Mouse (Mus musculus) 3T3-L1 (cell line): ENCODE measurements around the gene Ubr3.

Source experiments
- DNase-seq: peaks from one replicate; pipeline ENCODE4 v3.0.0-alpha.2; 2015; ENCODE audit warnings: low read depth, low spot score

Gene Ubr3

DNA sequence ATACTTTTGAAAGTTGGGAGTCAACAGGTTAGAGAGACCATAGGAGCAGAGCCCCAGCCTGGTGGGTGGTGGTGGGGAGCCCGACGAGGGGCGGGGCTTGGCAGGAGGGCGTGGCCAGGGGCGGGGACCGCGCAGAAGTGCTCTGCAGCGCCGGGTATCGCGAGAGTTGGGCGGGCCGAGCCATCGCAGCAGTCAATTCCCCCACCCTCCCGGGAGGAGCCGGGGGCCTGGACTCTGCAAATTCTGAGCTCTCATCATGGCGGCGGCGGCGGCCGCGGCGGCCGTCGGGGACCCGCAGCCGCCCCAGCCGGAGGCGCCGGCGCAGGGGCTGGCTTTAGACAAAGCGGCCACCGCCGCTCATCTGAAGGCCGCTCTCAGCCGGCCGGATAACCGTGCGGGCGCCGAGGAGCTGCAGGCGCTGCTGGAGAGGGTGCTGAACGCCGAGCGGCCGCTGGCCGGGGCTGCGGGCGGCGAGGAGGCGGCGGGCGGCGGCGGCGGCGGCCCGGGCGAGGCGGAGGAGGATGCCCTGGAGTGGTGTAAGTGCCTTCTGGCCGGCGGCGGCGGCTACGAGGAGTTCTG lies at the start of gene Ubr3:
TSS of gene Ubr3 (plus strand) at position 208 of the 579 bp plus-strand sequence.
- peak; percentile 97 for DNase-seq

DNA sequence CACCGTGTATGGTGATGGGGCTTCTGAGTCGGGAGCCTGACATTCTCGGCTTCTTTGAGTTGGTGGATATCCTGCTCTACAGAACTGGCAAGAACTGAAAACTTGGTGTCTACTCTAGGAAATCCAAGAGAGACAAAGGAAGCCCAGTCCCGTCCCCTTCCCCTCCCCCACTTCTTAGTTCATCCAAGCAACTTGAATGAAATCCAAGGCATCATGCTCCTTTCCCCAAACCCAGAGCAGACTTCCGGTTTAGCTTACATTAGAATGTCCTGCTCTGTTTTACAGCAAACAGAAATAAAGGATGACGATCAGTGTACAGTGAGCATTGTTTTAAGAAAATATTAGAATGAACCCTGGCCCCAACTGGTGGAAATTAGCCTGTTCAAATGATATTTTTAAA lies 47.8 kb upstream of the Ubr3 start:
- no peak for DNase-seq

DNA sequence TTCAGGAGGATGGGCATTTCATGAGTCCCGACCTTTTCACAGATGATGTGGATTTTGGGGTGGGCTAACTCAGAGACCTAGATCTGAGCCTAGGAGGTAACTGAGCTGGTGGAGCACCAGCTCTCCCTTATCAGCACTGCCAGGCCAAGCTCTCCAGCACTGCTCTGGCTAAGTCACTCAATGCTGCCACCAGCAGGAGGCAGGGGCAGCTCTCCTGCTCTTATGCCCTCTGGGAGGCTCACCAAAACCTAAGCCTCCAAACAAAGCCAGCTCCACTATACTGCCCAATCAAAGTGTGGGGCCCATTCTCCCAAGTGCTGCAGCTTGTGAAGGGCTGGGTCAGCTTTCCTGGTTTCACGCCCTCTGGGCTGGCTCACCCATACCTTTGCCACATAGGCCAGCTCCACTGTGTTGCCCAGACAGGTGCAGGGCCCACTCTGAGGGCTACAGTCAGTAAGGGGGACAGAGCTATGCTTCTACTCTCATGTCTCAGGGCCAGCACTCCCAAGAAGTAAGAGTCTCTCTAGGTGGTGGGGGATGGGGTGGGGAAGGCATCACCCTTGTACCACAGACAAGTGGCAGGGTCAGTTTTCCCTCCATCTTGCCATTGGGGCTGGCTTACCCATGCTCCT lies 45.5 kb upstream of the Ubr3 start:
- DNase-seq = no peak

DNA sequence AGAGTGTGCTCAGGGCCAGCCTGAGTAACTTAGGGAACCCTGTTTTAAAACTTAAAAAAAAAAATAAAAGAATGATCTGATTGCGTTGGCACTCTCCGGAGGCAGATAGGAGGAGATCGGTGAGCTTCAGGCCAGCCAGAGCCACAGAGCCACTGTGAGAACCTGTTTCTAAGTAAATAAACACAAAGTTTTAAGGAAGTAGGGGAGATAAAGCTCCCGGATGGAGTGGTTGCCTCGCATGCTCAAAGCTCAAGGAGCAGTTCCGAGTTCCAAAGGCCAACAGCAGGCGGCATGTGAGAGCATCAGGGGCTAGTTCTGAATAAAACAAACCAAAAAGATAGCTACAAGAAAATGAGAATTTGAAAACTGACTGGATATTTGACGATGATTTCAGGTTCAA lies 40.7 kb upstream of the Ubr3 start:
- no peak for DNase-seq

DNA sequence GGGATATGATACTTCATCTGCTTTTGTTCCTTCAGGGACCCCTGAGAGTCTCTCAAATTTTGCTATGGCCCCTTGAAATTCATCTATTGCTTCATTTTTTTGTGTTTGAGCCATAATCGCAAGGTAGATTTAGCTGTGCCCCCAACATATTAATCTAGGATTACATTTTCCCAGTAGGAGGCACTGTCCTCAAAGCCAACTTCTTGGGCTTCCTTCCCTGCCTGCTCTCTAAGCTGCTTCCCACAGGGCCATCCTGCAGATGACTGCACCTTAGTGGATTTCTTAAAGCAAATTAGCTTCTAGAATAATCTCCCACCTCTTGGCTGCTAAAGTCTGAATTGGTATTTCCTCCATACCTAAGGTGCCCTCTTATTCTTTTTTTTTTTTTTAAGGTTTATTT lies 39.2 kb upstream of the Ubr3 start:
- peak; percentile 56 for DNase-seq

DNA sequence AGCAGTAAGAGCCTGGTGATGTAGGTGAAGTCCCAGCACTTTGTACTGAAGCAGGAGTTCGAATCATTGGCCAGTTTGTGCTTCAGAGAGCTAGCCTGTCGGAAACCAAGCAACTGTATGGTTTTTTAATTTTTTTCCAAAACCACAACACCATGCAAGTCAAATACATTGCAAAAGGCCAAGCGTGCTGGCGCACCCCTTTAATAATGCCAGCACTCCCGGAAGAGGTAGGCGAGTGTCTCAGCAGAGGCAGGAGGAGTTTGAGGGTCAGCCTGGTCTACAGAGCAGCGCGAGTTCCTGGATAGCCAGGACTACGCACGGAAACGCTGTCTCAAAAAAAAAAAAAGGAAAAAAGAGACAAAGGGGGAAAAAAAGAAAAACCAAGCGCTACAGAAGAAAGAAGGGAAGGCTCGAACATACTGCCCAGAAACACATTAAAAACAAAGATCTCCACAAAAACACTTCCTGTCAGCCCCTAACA lies 36.0 kb upstream of the Ubr3 start:
- DNase-seq = peak; percentile 61

DNA sequence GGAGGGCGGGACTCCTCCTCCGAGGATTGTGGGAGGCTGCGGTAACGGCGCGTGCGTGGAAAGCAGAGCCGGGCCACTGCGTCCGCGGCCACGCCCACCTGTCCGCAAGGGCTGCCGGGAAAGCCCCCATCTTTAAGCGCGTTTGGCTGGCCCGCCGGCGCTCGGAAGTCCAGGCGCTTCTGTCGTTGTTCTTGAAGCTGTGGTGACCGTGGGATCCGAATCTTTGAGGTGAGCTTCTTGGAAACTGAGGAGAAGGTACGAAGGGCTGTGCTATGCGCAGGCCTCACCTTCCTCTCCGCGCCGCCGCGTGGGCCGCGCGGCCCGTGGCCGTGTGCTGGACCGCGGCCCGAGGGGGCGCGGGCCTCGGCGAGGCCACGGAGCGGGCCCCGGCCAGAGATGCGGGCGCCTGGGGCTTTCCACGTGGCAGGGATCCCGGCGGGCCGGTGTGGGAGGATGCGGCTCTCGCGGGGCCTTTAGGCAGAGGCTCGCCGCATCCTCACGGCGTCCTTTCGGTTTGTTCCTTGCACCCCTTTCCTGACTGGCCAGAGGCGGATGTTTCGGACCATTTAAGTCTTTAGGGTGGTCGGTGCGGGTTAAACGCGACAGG lies 35.5 kb upstream of the Ubr3 start, which contains the start of gene Ssb:
TSS of gene Ssb (plus strand) at position 78 of the 607 bp plus-strand sequence.
- peak; percentile 95 for DNase-seq

DNA sequence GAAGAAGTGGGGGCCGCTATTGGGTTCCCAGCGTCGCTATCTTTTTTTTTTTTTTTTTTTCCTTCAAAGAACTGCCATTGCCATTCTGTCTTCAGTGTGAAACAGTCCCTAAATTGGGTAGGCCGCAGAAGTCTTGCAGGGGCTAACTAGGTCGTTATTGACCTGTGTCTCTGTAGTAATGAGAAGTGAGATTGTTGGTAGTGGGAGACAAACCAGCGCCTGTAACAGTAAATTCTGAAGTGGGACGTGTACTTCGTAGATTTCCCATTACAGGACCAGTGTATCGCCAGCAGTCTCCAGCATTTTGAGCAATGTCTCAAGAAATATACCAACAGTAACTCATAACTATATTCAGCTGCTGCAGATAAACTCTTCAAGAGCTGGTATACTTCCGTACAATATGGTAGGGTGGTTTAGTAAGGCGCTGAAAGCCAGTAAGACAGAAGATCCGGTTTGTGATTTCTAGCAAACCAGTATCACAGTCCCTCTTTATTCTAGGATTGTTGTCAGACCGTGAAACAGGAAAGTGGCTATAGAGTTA lies 34.9 kb upstream of the Ubr3 start:
- peak; percentile 44 for DNase-seq

DNA sequence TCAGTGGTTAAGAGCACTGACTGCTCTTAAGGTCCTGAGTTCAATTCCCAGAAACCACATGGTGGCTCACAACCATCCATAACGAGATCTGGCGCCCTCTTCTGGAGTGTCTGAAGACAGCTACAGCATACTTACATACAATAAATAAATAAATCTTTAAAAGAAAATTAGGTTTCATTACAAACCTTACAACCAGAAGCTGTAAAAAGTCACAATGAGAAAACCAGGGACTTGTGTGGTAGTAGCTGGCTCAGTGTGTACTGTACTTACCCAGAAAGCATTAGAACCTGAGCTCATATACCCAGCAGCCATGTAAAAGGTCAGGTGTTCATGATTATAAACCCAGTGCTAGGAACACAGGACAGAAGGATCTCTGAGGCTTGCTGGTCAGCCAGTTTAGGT lies 13.1 kb upstream of the Ubr3 start:
- DNase-seq = no peak

DNA sequence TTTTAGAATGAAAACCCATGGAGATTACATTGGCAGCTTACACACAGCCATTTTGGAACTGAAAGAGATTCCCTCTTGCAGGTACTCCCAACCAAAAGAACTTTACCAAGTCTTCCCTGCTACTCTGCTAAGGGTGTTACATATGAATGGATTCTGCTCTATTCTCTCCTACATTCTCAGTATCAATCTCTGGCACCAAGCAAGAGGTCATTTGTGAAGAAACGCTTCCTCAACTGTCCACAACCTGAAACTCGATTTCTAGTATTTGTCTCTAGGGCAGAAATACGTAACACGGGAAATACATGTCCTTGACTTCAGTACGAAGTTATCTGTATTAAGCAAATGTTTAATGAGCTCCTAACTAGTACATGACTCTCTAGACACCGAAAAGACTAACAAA lies 12.5 kb upstream of the Ubr3 start:
- peak; percentile 25 for DNase-seq

DNA sequence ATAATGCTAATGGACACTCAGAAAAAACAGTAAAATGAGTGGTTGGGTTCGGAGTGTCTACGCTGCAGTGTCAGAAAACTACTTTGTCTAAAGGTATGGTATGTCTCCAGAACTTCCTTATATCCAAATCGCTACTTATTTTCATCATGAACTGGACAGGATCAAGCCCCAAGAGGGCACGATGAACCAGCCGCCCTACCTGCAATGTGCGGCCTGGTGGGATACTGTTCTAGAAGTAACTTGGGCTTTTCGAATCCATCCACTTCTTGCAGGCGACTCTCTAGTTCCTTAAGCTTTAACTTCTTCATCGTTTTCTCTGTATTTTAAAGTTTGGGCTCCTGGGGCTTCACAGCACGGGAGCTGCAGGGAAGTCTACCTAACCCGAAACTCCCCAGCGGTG lies 12.0 kb upstream of the Ubr3 start:
- DNase-seq = no peak

DNA sequence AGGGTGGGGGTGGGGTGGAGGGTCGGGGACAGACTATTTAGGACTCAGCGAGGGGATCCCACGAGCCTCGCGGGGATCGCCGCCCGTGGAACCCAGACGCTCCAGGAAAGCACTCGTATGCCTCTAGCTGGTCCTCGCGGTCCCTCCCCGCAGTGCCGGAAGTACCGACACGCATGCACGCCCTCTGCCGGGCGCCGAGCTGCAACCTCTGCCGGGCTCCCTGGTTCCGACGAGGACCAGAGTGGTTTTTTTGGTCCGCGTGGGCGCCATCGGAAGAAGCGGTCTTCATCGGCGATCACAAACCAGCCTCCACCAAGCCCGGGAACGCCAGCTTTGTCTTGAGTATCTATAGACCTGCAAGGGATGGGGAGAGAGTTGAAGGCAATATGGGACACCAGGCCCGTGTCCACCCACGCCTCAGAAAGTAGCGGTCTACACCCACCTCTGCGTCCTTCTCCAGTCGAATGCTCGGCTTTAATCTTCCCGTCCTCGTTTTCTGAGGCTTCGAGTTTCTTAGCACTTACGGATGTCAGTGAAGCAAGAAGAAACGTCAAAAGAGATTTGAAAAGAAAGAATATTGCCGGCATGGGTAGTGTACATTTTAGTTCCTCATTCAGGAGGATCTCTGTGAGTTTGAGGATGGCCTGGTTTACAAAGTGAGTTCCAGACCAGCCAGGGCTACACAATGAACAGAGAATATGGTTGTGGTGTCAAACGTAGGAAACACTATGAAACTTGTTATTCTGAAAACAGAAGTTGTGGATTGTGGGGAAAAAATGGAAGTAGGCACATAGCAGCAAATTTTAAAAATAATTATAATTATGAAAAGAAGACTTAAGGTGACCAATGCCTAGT lies 11.4 kb upstream of the Ubr3 start, which contains the start of gene Mettl5:
TSS of gene Mettl5 (minus strand) at position 165 of the 855 bp plus-strand sequence.
- peak; percentile 90 for DNase-seq

DNA sequence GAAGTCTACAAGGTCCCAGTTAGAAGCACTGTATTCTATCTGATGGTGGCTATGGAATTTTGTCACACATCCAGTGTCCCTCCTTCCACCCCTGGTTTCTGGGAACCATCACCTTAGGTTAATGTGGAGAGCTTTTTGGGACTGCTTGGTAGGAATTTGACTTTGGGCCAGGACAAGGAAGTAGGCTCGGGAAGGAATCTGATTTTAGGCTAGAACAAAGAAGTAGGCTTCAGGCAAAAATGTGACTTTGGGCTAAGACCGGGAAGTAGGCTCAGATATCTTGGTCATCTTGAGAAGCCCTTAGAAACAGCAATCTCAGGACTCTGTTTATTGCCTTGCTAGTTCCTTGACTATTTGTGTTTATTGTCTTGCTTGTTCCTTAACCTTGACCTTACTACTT lies 8.1 kb upstream of the Ubr3 start:
- DNase-seq = no peak

DNA sequence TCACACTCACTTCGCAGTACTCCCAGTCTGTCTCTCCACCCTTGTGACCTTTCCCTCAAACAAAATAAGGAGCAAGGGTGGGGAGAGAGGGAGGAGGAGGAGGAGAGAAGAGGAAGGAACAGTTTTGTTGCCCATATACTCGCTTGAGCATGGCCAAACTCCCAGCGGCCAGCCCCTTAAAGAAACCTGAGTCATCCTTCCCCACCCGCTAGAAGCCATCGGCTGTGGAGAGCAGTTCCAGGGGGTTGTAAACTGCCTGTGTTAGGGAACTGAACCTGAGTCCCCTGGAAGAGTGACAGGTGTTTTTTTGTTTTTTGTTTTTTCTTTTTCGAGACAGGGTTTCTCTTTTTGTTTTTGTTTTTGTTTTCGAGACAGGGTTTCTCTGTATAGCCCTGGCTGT lies 6.2 kb upstream of the Ubr3 start:
- DNase-seq = no peak

DNA sequence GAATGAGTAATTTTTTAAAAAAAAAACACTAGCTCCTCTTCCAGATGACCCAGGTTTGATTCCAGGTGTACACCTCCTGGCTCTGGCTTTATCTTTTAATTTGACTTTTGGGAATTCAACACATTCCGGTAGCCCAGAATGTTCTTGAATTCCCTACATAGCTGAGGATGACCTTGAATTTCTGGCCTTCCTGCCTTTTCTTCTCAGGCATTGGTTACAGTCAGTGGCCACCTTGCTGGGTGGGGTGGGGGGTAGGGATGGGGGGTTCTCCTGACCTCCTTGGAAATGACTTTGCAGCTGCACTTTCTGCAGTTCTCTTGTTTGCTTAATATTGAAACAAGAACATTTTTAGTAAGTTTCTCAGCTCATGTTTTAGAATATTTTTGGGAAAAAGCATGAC lies 3.9 kb upstream of the Ubr3 start:
- no peak for DNase-seq

DNA sequence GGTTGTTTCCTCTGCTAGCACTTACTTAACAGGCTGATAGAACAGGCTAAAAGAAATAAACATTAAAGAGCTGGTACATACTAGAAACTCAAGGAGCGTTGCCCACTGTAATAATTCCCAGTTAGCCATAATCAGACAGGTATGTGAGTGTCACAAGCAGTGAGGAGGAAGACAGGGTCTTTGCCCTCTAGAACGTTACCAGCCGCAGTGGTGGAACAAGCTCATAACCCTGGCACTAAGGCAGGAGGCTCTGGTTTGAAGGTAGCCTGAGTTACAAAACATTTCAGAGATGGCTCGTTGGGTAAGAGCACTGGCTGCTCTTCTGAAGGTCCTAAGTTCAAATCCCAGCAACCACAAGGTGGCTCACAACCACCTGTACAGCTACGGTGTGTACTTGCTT lies 3.2 kb upstream of the Ubr3 start:
- DNase-seq = no peak

DNA sequence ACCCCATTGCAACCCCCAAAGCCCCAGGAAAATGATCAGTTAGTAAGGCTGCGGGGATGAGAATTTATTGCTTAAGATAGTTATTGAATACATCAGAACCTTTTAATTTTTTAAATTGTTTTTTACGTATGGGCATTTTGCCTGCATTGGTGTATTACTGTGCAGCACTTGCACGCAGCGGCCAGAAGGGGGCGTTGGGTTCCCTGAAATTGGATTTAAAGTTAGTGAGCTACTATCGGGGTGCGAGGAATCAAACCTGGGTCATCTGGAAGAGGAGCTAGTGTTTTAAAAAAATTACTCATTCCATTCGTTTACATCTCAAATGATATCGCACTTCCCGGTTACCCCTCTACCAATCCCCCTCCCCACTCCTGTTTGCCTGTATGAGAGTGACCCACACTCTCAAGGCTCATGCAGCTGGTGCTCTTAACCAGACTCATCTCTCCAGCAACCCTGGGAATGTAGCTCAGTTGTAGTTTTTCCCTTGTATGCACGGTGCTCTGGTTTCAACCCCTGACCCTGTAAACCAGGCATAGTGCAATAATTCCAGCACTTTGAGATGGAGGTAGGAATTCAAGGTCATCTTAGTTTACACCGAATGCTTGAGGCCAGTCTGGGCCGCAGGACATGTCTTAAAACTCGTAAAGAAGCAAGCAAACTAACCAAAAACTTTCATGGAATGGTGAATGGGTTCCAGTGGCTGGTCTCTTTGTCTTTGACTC lies 1.4 kb upstream of the Ubr3 start:
- DNase-seq = peak; percentile 31

DNA sequence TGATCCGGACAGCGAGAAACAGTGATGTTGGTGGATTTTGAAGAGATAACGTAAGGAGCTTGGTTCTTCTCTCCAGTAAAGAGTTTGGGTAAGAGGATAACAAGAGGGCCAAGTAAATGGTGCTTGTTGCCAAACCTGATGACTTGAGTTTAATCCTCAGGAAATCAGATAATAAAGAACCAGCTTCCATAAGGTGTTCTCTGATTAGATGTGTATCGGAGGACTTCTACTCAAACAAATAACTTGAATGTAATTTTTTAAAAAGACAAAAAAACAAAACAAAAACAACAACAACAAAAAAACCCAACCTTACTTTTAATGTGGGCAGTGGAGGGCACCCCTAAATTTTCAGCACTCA lies 843 bp upstream of the Ubr3 start:
- DNase-seq = no peak

DNA sequence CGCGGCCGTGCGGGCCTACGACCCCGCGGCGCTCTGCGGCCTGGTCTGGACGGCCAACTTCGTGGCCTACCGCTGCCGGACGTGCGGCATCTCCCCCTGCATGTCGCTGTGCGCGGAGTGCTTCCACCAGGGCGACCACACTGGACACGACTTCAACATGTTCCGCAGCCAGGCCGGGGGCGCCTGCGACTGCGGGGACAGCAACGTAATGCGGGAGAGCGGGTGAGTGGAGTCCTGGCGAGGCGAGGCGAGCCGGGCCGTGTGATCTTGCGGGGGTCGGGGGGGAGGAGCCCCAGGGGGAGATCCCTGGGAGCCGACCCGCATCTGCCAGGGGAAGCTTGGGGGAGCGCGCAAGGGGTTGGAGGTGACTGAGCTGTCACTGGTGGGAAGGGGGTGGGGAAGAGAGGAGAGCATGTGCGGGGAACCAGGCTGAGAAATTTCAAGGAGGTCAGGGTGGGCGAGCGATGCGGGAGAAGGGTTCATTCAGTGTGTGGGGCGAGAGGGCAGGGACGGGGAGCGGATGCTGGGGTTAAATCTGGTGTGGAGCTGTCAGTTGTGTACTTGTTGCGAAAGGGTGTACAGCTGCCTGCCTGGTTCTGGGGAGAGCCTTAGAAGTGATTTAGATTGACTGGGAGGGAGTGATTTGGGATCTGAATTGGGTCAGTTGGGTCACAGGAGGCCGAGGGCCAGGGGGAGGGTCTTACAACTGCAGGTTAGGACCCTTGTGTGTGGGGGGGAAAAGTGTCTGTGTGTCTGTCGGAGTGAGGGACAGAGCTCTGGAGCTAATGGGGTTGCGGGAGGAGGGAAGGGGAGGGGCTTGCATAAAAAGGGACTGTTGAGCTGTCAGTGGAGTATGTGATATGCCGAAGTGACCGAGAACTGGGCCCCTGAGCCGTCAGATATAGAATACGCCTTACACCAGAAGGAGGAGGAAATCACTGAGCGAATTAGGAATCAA lies 851 bp downstream of the Ubr3 start:
- DNase-seq = peak; percentile 77

DNA sequence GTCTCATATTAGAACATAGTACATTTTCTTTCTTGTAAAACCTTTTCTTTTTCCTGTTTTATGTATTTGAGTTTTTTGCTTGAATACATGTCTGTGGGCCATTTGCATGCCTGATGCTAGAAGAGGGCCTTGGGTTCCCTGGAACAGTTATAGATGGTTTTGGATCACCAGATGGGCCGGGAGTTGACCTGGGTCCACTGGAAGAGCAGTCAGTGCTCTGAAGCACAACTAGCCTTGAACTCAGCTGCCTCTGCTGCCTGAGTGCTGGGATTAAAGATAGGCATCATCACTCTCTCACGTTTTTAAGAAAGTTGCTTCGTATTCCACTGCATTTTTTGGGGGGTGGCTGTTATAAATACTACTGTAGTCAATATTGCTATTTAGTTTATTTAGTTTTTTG lies 6.5 kb downstream of the Ubr3 start:
- no peak for DNase-seq
